Mouse (Mus musculus) erythroblast, embryonic 14.5 days (primary cell): ENCODE data around the gene Zfp316. TPM values are rescaled to one million over a fixed set of nuclear protein-coding genes. Genes with fewer than 3 reads are reported as not detected.

Experiments
- H3K27me3 ChIP-seq: 2 replicates; pipeline ENCODE4 v1.6.1; 2012; ENCODE audit warnings: inconsistent platforms; ENCODE audit not compliant: control insufficient read depth
- H3K36me3 ChIP-seq: 2 replicates; pipeline ENCODE4 v1.6.1; 2012; ENCODE audit warnings: mild to moderate bottlenecking, inconsistent platforms; ENCODE audit not compliant: control insufficient read depth
- H3K4me1 ChIP-seq: 2 replicates; pipeline ENCODE4 v1.6.1; 2012; ENCODE audit warnings: inconsistent platforms; ENCODE audit not compliant: control insufficient read depth
- H3K4me3 ChIP-seq: replicated peaks from 2 replicates; pipeline ENCODE3; 2012; ENCODE audit warnings: moderate library complexity, mild to moderate bottlenecking, inconsistent platforms
- H3K9me3 ChIP-seq: 2 replicates; pipeline ENCODE4 v1.6.1; 2012; ENCODE audit warnings: low read length, inconsistent platforms, mixed read lengths; ENCODE audit not compliant: control insufficient read depth
- GATA1 ChIP-seq: IDR thresholded peaks from 2 replicates; pipeline ENCODE4 v1.6.1; 2012; ENCODE audit warnings: low read length, inconsistent platforms, mixed read lengths
- TAL1 ChIP-seq: IDR thresholded peaks from 3 replicates; pipeline ENCODE4 v1.6.1; 2012; ENCODE audit warnings: low read length, inconsistent platforms, mixed read lengths
- polyA plus RNA-seq: library from polyadenylated mRNA; stranded (reverse); fragments of >175 nt; gene quantifications from 2 replicates; pipeline ENCODE4 v1.2.3, GENCODE M21; 2012

Zfp316 gene
- polyA plus RNA-seq, 1 experiment, result 0.02 TPM

GRCm38 (mm10) chr5:143268985-143269362 lies 848 bp downstream of the Zfp316 start:
- no peak for TF ChIP-seq GATA1
- no peak for TF ChIP-seq TAL1
- Histone ChIP-seq H3K9me3 (no peaks in the 10 kb centered on the region), H3K4me3 (peak overlapping the region; percentile 65), H3K36me3 (no peaks in the 10 kb centered on the region), H3K4me1 (peaks cover 12% of the 10 kb centered on the region), H3K27me3 (peaks cover 31% of the 10 kb centered on the region)

GRCm38 (mm10) chr5:143266794-143267193 lies 3.0 kb downstream of the Zfp316 start:
- Histone ChIP-seq H3K4me3 (no peak overlapping the region), H3K36me3 (peaks cover 2% of the 10 kb centered on the region; the same call in 1 of the 2 replicates), H3K4me1 (peaks cover 12% of the 10 kb centered on the region), H3K27me3 (peaks cover 31% of the 10 kb centered on the region), H3K9me3 (no peaks in the 10 kb centered on the region)
- TF ChIP-seq TAL1 (no peak), GATA1 (no peak)

- no peaks in the 10 kb centered on the region for H3K9me3 ChIP-seq
- TF ChIP-seq TAL1 (no peak), GATA1 (no peak)
- peaks cover 12% of the 10 kb centered on the region for H3K4me1 ChIP-seq
- H3K4me3 ChIP-seq, result no peak overlapping the region
- H3K36me3 ChIP-seq, result peaks cover 2% of the 10 kb centered on the region; the same call in 1 of the 2 replicates
- H3K27me3 ChIP-seq, result peaks cover 24% of the 10 kb centered on the region
Observed at GRCm38 (mm10) chr5:143265409-143265808, 4.4 kb downstream of the Zfp316 start.

GRCm38 (mm10) chr5:143264689-143265088 lies 5.1 kb downstream of the Zfp316 start:
- H3K4me1 ChIP-seq, result peaks cover 5% of the 10 kb centered on the region
- H3K4me3 ChIP-seq, result no peak overlapping the region
- H3K9me3 ChIP-seq, result no peaks in the 10 kb centered on the region
- H3K36me3 ChIP-seq, result peaks cover 2% of the 10 kb centered on the region; the same call in 1 of the 2 replicates
- TF ChIP-seq GATA1 (no peak), TAL1 (no peak)
- peaks cover 17% of the 10 kb centered on the region for H3K27me3 ChIP-seq

GRCm38 (mm10) chr5:143261636-143262035 lies 8.2 kb downstream of the Zfp316 start:
- no peak for TF ChIP-seq GATA1
- TF ChIP-seq TAL1, result no peak
- no peaks in the 10 kb centered on the region for H3K4me1 ChIP-seq
- no peak overlapping the region for H3K4me3 ChIP-seq
- peaks cover 14% of the 10 kb centered on the region for H3K27me3 ChIP-seq
- H3K36me3 ChIP-seq, result peaks cover 2% of the 10 kb centered on the region; the same call in 1 of the 2 replicates
- H3K9me3 ChIP-seq, result no peaks in the 10 kb centered on the region

GRCm38 (mm10) chr5:143255802-143256201 lies 14.0 kb downstream of the Zfp316 start:
- Histone ChIP-seq H3K9me3 (peaks cover 15% of the 10 kb centered on the region; the same call in 1 of the 2 replicates), H3K36me3 (no peaks in the 10 kb centered on the region; the same call in 1 of the 2 replicates), H3K4me1 (peaks cover 2% of the 10 kb centered on the region; the same call in 1 of the 2 replicates), H3K4me3 (no peak overlapping the region), H3K27me3 (peaks cover 72% of the 10 kb centered on the region)
- TF ChIP-seq TAL1 (no peak), GATA1 (no peak)

GRCm38 (mm10) chr5:143255131-143255519 lies 14.7 kb downstream of the Zfp316 start:
- no peak overlapping the region for H3K4me3 ChIP-seq
- TF ChIP-seq GATA1 (no peak), TAL1 (no peak)
- peaks cover 15% of the 10 kb centered on the region; the same call in 1 of the 2 replicates for H3K9me3 ChIP-seq
- no peaks in the 10 kb centered on the region; the same call in 1 of the 2 replicates for H3K36me3 ChIP-seq
- peaks cover 72% of the 10 kb centered on the region for H3K27me3 ChIP-seq
- H3K4me1 ChIP-seq, result peaks cover 2% of the 10 kb centered on the region; the same call in 1 of the 2 replicates

GRCm38 (mm10) chr5:143254487-143255130 lies 15.2 kb downstream of the Zfp316 start:
- H3K9me3 ChIP-seq, result peaks cover 15% of the 10 kb centered on the region; the same call in 1 of the 2 replicates
- no peak for TF ChIP-seq GATA1
- no peak for TF ChIP-seq TAL1
- no peak overlapping the region for H3K4me3 ChIP-seq
- H3K4me1 ChIP-seq, result peaks cover 2% of the 10 kb centered on the region; the same call in 1 of the 2 replicates
- H3K36me3 ChIP-seq, result no peaks in the 10 kb centered on the region; the same call in 1 of the 2 replicates
- peaks cover 72% of the 10 kb centered on the region for H3K27me3 ChIP-seq

GRCm38 (mm10) chr5:143253881-143254486 lies 15.8 kb downstream of the Zfp316 start:
- Histone ChIP-seq H3K27me3 (peaks cover 72% of the 10 kb centered on the region), H3K9me3 (peaks cover 15% of the 10 kb centered on the region; the same call in 1 of the 2 replicates), H3K4me1 (peaks cover 2% of the 10 kb centered on the region; the same call in 1 of the 2 replicates), H3K36me3 (no peaks in the 10 kb centered on the region), H3K4me3 (no peak overlapping the region)
- TF ChIP-seq TAL1 (no peak), GATA1 (no peak)
